Mouse (Mus musculus): Measurements from ENCODE around the gene Cbfa2t2. TPM values are rescaled to one million over a fixed set of nuclear protein-coding genes. Genes with fewer than 3 reads are reported as not detected.

Cbfa2t2 gene
- polyA plus RNA-seq, 1 experiment from 2014 or later, result 43.6 TPM

DNA sequence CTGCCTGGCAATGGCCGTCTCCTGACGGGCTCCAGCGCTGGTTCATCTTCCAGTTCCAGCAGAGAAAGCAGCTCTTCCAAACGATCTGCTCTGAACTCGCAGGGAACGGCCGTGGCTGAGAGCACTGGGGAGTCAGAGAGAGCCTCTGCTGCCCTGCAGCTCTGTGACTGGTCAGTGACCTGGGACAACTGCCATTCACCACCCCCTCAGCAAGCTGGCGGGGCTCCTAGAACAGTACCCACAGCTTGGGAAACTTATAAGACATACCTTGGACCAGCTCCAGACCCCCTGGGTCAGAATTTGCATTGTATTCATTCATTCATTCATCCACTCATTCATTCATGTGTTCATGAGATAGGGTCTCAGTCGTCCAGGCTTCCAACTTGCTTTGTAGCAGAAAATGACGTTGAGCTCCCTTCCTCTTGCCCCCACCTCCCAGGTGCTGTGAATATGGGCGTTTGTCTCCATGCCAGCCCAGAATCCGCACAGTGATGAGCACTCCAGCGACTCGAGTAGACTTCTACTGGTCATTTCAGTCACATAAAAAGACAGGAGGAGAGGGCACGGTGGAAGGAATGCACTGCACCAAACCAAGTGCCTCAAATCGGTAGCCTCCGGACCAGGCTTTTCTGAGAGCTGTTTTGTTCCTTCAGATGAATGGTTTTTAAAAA lies 148.8 kb downstream of the Cbfa2t2 start:
- no peaks in the 10 kb centered on the region for H3K9me3 ChIP-seq (ENCODE audit: control insufficient read depth, low read depth, low read length)
- no peaks in the 10 kb centered on the region for H3K27me3 ChIP-seq (ENCODE audit: control insufficient read depth, insufficient read depth, low read length)
- H3K4me3 ChIP-seq (ENCODE audit: low read depth, low read length), result no peak overlapping the region
- H3K4me2 ChIP-seq (replicated peaks; ENCODE audit: low read depth, low read length), result no peak overlapping the region
- no peak overlapping the region for H3K9ac ChIP-seq (replicated peaks; ENCODE audit: low read depth, low read length)
- H3K36me3 ChIP-seq (ENCODE audit: control insufficient read depth, insufficient read depth, low read length), result no peaks in the 10 kb centered on the region
- no peak for ATAC-seq (ENCODE audit: insufficient number of reproducible peaks, insufficient read depth, low FRiP score, low read depth)
- WGBS, result 62% methylated on average over 17 of the region's 17 CpGs
- H3K4me1 ChIP-seq (ENCODE audit: control insufficient read depth, insufficient read depth, low read length), result peaks cover 3% of the 10 kb centered on the region; the same call in 1 of the 2 replicates
- no peak overlapping the region for H3K27ac ChIP-seq (ENCODE audit: low read length)

DNA sequence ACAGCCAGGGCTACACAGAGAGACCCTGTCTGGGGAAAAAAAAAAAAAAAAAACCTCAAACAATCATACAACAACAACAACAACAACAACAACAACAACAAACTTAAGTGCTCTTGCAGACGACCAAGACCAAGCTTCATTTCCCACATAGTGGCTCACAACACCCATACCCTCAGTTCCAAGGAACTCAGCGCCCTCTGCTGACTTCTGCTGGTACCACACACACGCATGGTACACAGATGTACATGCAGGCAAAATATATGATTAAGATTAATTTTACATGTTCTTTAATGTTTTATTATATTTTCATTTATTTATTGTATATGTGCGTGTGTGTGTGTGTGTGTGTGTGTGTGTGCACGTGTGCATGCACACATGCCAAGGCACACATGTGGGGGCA lies 150.1 kb downstream of the Cbfa2t2 start:
- Histone ChIP-seq H3K36me3 (ENCODE audit: control insufficient read depth, insufficient read depth, low read length) (no peaks in the 10 kb centered on the region), H3K9ac (replicated peaks; ENCODE audit: low read depth, low read length) (no peak overlapping the region), H3K4me2 (replicated peaks; ENCODE audit: low read depth, low read length) (no peak overlapping the region), H3K27ac (ENCODE audit: low read length) (no peak overlapping the region), H3K4me1 (ENCODE audit: control insufficient read depth, insufficient read depth, low read length) (peaks cover 3% of the 10 kb centered on the region; the same call in 1 of the 2 replicates), H3K9me3 (ENCODE audit: control insufficient read depth, low read depth, low read length) (no peaks in the 10 kb centered on the region), H3K27me3 (ENCODE audit: control insufficient read depth, insufficient read depth, low read length) (no peaks in the 10 kb centered on the region), H3K4me3 (ENCODE audit: low read depth, low read length) (no peak overlapping the region)
- ATAC-seq (ENCODE audit: insufficient number of reproducible peaks, insufficient read depth, low FRiP score, low read depth), result no peak
- 70% methylated on average over 5 of the region's 5 CpGs for WGBS

Other genes starting within 250 kb of the Cbfa2t2 start
- gene Bpifb1, start 245.7 kb upstream of the Cbfa2t2 start, polyA plus RNA-seq (2014; fragmentation: Nextera tagmentation; extraction: Ambion mirVana), result 148 and 184 TPM in 2 replicates
- gene Bpifb5, start 212.7 kb upstream of the Cbfa2t2 start, polyA plus RNA-seq (2014; fragmentation: Nextera tagmentation; extraction: Ambion mirVana), result 0.45 and 1.0 TPM in 2 replicates
- gene Bpifb9a, start 178.6 kb upstream of the Cbfa2t2 start, polyA plus RNA-seq (2014; fragmentation: Nextera tagmentation; extraction: Ambion mirVana), result not detected in 2 replicates
- gene Bpifb9b, start 129.3 kb upstream of the Cbfa2t2 start, polyA plus RNA-seq (2014; fragmentation: Nextera tagmentation; extraction: Ambion mirVana), result not detected in 2 replicates
- gene Cdk5rap1, start 63.5 kb upstream of the Cbfa2t2 start, polyA plus RNA-seq (2014; fragmentation: Nextera tagmentation; extraction: Ambion mirVana), result 12.2 and 15.8 TPM in 2 replicates
- 2.4 and 3.1 TPM in 2 replicates for gene Snta1, start 28.4 kb upstream of the Cbfa2t2 start, polyA plus RNA-seq (2014; fragmentation: Nextera tagmentation; extraction: Ambion mirVana)
- 0.77 and 0.91 TPM in 2 replicates for gene 1700003F12Rik, start 110.6 kb downstream of the Cbfa2t2 start, polyA plus RNA-seq (2014; fragmentation: Nextera tagmentation; extraction: Ambion mirVana)
- 0.17 TPM in 1 of 2 replicates, not detected in the other for gene Actl10, start 115.3 kb downstream of the Cbfa2t2 start, polyA plus RNA-seq (2014; fragmentation: Nextera tagmentation; extraction: Ambion mirVana)
- 3.2 and 4.1 TPM in 2 replicates for gene Necab3, start 122.4 kb downstream of the Cbfa2t2 start, polyA plus RNA-seq (2014; fragmentation: Nextera tagmentation; extraction: Ambion mirVana)
- gene E2f1, start 133.4 kb downstream of the Cbfa2t2 start, polyA plus RNA-seq (2014; fragmentation: Nextera tagmentation; extraction: Ambion mirVana), result 7.4 and 9.8 TPM in 2 replicates
- 29.3 and 29.5 TPM in 2 replicates for gene Pxmp4, start 167.2 kb downstream of the Cbfa2t2 start, polyA plus RNA-seq (2014; fragmentation: Nextera tagmentation; extraction: Ambion mirVana)
- 0.80 and 1.0 TPM in 2 replicates for gene Zfp341, start 176.8 kb downstream of the Cbfa2t2 start, polyA plus RNA-seq (2014; fragmentation: Nextera tagmentation; extraction: Ambion mirVana)
- not detected in 2 replicates for gene 4930519P11Rik, start 177.0 kb downstream of the Cbfa2t2 start, polyA plus RNA-seq (2014; fragmentation: Nextera tagmentation; extraction: Ambion mirVana)
- 18.4 and 19.1 TPM in 2 replicates for gene Chmp4b, start 215.2 kb downstream of the Cbfa2t2 start, polyA plus RNA-seq (2014; fragmentation: Nextera tagmentation; extraction: Ambion mirVana)